Mouse (Mus musculus) testis, adult 2 months (tissue): Measurements from ENCODE around the gene Mrps22. TPM values are rescaled to one million over a fixed set of nuclear protein-coding genes. Genes with fewer than 3 reads are reported as not detected.
A peak's percentile ranks its signal among the peaks of the same experiment; 100 is the strongest.

Experiments
- H3K27ac ChIP-seq: fragments of 200-500 bp; 2 replicates; pipeline ENCODE4 v1.5.1; 2012; ENCODE audit warnings: low read depth, low read length; ENCODE audit not compliant: control insufficient read depth, insufficient read depth
- H3K27me3 ChIP-seq: fragments of 200-500 bp; 2 replicates; pipeline ENCODE4 v1.6.1; 2012; ENCODE audit warnings: mild to moderate bottlenecking, low read length, moderate library complexity; ENCODE audit not compliant: control insufficient read depth, insufficient read depth
- H3K36me3 ChIP-seq: fragments of 200-500 bp; 2 replicates; pipeline ENCODE4 v1.6.1; 2012; ENCODE audit warnings: mild to moderate bottlenecking, low read length; ENCODE audit not compliant: control insufficient read depth, insufficient read depth
- H3K4me1 ChIP-seq: fragments of 200-500 bp; 2 replicates; pipeline ENCODE4 v1.6.1; 2012; ENCODE audit warnings: low read length; ENCODE audit not compliant: control insufficient read depth, insufficient read depth
- H3K4me3 ChIP-seq: fragments of 200-500 bp; 2 replicates; pipeline ENCODE4 v1.5.1; 2012; ENCODE audit warnings: low read depth, mild to moderate bottlenecking, low read length, moderate library complexity, mixed read lengths; ENCODE audit not compliant: control insufficient read depth
- CTCF ChIP-seq: fragments of 200-500 bp; IDR thresholded peaks from 2 replicates; pipeline ENCODE4 v1.5.1; 2012; ENCODE audit warnings: low read depth, mild to moderate bottlenecking, inconsistent platforms, low read length, moderate library complexity; ENCODE audit not compliant: control insufficient read depth, insufficient read depth, insufficient replicate concordance
- POLR2A ChIP-seq: fragments of 200-500 bp; IDR thresholded peaks from 2 replicates; pipeline ENCODE4 v1.6.1; 2012; ENCODE audit warnings: low read depth, mild to moderate bottlenecking, inconsistent platforms, low read length, moderate library complexity; ENCODE audit not compliant: control insufficient read depth
- polyA plus RNA-seq: library from polyadenylated mRNA; depleted of rRNA; stranded (reverse); fragments of >200 nt; gene quantifications from 2 replicates; pipeline ENCODE4 v1.2.3, GENCODE M21; 2012; rRNA removed

Mrps22 gene
- polyA plus RNA-seq, 1 experiment = 20.9 TPM

DNA sequence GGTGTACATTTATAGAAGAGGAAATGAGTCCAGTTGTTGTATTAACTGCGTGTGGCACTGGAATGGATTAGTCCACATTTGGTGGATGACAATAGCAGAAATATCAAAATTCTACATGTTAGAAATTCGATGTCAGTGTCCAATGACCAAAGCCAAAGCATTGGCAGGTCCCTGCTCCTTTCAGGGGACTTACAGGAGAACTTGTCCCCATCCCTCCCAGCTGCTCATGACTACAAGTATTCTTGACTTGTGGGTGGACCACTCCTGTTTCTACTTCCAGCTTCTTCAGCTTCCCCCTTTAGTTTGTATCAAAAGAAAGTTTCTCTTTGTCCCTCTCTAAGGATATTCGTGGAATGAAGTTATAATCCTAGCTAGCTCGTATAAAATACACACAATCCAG lies 3.4 kb upstream of the Mrps22 start:
- Histone ChIP-seq H3K4me3 (no peak overlapping the region), H3K27ac (no peak overlapping the region), H3K27me3 (no peaks in the 10 kb centered on the region), H3K36me3 (no peaks in the 10 kb centered on the region), H3K4me1 (peaks cover 5% of the 10 kb centered on the region)
- TF ChIP-seq POLR2A (no peak), CTCF (no peak)

DNA sequence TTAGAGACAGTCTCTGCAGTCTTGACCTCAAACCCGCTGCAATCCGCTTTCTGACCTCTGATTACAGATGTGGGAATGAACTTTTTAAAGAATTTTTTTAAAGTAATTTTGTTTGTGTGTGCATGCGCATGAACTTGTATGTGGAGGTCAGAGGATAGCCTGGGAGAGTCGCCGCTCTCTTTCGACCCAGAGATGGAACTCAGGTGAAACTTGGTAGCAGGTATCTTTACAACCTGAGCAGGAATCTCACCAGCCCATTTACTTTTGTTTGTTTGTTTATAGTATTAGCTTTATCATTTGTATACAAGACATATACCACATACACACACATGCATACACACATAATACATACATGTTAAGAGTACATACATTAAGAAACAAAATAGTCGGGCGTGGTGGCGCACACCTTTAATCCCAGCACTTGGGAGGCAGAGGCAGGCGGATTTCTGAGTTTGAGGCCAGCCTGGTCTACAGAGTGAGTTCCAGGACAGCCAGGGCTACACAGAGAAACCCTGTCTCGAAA lies 438 bp upstream of the Mrps22 start:
- Histone ChIP-seq H3K4me3 (peak overlapping the region; percentile 91), H3K27me3 (no peaks in the 10 kb centered on the region), H3K27ac (no peak overlapping the region), H3K36me3 (no peaks in the 10 kb centered on the region), H3K4me1 (peaks cover 5% of the 10 kb centered on the region)
- TF ChIP-seq POLR2A (no peak), CTCF (no peak)

DNA sequence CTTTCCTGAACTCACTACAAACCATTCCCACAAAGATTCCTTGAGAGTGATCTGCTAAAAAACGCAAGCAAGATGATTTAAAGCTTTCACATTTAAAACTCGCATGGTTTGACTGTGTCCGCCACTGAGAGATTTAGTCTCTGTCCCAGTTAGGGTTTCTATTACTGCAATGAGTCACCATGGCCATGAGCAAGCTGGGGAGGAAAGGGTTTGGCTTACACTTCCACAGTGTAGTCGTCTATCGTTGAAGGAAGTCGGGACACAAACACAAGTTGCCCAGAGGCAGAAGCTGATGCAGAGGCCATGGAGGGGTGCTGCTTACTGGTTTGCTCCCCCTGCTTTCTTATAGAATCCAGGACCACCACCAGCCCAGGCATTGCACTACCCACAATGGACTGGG lies 1.4 kb downstream of the Mrps22 start:
- H3K27me3 ChIP-seq = no peaks in the 10 kb centered on the region
- no peak overlapping the region for H3K27ac ChIP-seq
- H3K4me1 ChIP-seq = peaks cover 5% of the 10 kb centered on the region
- TF ChIP-seq POLR2A (no peak), CTCF (no peak)
- no peak overlapping the region for H3K4me3 ChIP-seq
- no peaks in the 10 kb centered on the region for H3K36me3 ChIP-seq

DNA sequence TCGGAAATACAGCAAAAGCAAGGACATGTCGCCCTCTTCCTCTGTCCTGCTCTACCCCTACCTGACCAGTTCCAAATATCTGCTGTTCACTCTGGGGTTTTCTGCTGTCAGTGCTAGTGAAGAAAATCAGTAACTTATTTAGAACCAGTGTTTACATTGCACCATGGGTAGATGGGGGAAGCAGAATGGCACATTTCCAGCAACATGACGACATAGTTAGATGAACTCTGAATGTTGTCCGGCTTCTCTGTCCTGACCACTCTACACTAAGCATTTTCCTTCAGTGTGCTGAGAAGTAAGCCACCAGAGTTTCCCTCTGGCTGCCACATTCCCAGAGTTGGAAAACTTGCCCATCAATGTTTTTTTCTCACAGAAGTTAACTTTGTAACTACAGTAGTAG lies 17.6 kb downstream of the Mrps22 start:
- H3K4me1 ChIP-seq = no peaks in the 10 kb centered on the region
- no peak for TF ChIP-seq POLR2A
- TF ChIP-seq CTCF = no peak
- H3K4me3 ChIP-seq = no peak overlapping the region
- H3K27ac ChIP-seq = no peak overlapping the region
- H3K27me3 ChIP-seq = no peaks in the 10 kb centered on the region
- H3K36me3 ChIP-seq = peaks cover 3% of the 10 kb centered on the region

DNA sequence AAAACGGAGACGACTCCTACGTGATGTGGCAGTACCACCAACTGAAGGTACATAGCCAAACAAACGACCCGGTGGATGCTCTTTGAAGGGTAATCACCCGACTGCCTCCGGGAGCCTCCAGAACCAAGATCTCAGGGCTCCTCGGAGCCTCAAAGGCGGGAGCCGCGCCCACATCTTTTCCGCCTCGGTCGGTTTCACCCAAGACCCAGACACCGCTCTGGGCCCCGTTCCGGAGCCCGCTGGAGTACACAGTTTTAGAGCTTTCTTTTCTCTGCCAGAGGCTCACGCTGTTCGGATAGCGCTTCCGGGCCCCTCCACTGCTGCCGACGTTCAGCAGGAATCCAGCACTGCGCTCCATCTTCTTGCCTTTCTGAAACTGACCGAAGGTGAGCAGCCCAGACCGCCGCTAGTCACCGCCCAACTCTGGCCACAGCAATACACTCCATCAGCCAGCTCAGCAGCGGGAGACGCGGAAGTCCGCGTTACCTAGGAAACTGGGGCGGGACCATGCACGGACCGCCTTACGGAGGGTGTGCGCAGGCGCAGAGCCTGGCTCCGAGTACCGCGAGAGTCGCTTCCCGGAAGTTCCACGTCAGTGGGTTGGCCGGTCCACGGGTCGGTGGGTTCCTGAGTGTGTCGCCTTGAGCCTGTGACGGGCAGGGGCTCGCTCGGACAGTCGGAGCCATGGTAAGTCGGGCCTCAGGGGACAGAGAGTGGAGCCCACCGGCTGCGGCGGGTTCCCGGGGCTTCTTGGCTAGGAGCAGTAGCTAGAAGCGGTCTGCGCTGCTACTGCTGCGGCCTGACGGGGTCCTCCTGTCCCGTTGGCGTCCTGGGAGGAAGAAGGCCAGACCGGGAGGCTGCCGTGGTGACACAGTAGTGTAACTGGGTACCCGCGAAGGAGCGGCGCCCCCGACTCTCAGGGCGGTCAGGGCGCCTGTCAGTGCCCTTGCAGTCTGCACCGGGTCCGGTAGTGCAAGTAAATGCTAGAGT lies 38.0 kb downstream of the Mrps22 start, which contains the start of gene Copb2:
TSS of gene Copb2 (plus strand) at position 585 of the 990 bp plus-strand sequence.
- Histone ChIP-seq H3K27ac (peak within 1 kb of the TSS; percentile 80), H3K4me1 (peaks cover 2% of the 10 kb centered on the region; the same call in 1 of the 2 replicates), H3K36me3 (no peaks in the 10 kb centered on the region; the same call in 1 of the 2 replicates), H3K27me3 (no peaks in the 10 kb centered on the region), H3K4me3 (peak within 1 kb of the TSS; percentile 88)
- TF ChIP-seq CTCF = no peak
- TF ChIP-seq POLR2A = peak; percentile 90

DNA sequence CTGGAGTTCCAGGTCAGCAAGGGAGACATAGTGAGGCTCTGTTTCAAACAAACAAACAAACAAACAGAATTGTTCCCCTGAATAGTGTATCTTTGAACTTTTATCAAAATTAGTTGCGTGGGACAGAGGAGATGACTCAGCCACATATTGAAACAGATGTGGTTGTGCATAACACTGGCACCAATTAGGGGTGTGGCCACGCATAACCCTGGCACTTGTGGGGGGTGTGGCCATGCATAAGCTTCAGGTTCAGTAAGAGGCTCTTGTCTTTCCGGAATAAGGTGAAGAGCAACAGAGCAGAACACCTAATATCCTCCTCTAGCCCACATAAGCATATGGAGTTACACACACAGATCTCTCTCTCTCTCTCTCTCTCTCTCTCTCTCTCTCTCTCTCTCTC lies 57.4 kb downstream of the Mrps22 start:
- TF ChIP-seq CTCF (no peak), POLR2A (no peak)
- Histone ChIP-seq H3K4me1 (no peaks in the 10 kb centered on the region), H3K27me3 (no peaks in the 10 kb centered on the region), H3K4me3 (no peak overlapping the region), H3K27ac (no peak overlapping the region), H3K36me3 (no peaks in the 10 kb centered on the region)

Other genes starting within 250 kb of the Mrps22 start
- 3.2 and 4.3 TPM in 2 replicates for gene Rbp1, start 178.7 kb downstream of the Mrps22 start, polyA plus RNA-seq
- gene Rbp2, start 115.5 kb downstream of the Mrps22 start, polyA plus RNA-seq = 0.20 TPM in 1 of 2 replicates, not detected in the other
- 22.2 and 23.3 TPM in 2 replicates for gene Copb2, start 37.9 kb downstream of the Mrps22 start, polyA plus RNA-seq
- gene Prr23a1, start 240.8 kb upstream of the Mrps22 start, polyA plus RNA-seq = 0.96 and 1.5 TPM in 2 replicates